Mouse (Mus musculus): Measurements from ENCODE around the gene Olfr19. TPM values are rescaled to one million over a fixed set of nuclear protein-coding genes. Genes with fewer than 3 reads are reported as not detected.
"Not testable (repeated sequence)": the region's sequence is repeated elsewhere in the genome, so short reads cannot be mapped to it uniquely, and the experiment has no call there.

The Olfr19 gene
- not detected in 2 replicates for polyA plus RNA-seq (2012; rRNA removed)

DNA sequence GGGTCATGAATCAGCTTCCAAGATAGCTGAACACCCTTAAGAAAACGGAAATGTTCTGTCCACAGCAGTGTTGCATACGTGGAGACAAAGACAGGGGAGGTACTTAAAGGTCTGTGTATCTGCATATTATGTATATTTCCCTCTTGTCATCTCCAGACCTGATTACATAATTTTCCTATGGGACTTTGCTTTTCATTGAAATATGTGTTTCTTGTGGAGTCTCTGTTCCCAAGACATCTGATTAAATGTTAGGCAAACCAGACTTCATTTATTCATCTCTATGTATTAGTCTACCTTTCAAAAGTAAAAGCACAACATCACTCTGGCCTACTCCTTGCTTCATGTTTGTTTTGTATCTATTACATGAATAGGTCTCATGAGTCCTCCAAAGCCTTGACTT, at the start of gene Olfr19:
Olfr19 (minus strand) TSS at position 101 of the 400 bp plus-strand sequence.
- 47% methylated on average over 2 of the region's 2 CpGs for WGBS
- DNase-seq (ENCODE audit: low read depth, low spot score): no peak

- WGBS: 55% methylated on average over 3 of the region's 3 CpGs
- no peak for DNase-seq (ENCODE audit: low read depth, low spot score)
Observed at GRCm38 (mm10) chr16:16684975-16685374, 8.8 kb upstream of the Olfr19 start.

DNA sequence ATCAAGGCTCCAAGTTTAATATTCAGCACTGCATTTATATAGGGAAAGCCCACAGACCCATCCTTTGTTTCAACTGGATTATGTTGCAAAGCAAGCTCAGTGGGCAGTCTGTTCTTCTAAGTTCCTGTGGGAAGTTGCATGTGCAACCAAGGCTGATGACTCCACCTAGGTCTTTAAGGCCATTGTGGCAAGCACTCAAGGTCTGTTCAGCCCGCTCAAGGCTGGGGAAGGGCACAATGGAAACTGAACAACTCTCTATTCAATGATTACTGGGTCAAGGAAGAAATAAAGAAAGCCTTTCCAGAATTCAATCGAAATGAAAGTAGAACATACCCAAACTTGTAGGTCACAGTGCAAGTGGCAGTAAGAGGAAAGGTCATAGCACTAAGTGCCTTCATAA, 7.8 kb upstream of the Olfr19 start:
- WGBS: 74% methylated on average over 2 of the region's 2 CpGs
- no peak for DNase-seq (ENCODE audit: low read depth, low spot score)

GRCm38 (mm10) chr16:16664994-16665393, 11.2 kb downstream of the Olfr19 start:
- no peak for DNase-seq (ENCODE audit: low read depth, low spot score)
- 82% methylated on average over 4 of the region's 4 CpGs for WGBS

- DNase-seq (ENCODE audit: low read depth, low spot score): not testable (repeated sequence)
Observed at GRCm38 (mm10) chr16:16664516-16664915, 11.7 kb downstream of the Olfr19 start.

DNA sequence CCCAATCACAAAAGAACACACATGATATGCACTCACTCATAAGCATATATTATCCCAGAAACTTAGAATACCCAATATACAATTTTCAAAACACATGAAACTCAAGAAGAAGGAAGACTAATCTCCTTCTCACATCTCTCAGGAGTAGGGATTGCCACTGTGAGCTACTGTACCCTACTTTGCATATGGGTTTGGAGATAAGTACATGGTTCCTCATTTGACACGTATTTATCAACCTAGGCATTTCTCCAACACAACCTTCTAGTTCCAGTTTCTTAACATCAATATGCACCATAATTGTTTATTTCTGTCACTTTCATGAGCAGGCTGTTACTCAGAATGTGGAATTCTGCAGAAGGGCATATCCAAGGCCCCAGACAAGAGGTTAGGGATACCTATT, 31.1 kb downstream of the Olfr19 start:
- WGBS: 82% methylated on average over 1 of the region's 1 CpGs

GRCm38 (mm10) chr16:16633730-16634129, 42.5 kb downstream of the Olfr19 start:
- DNase-seq (ENCODE audit: low read depth, low spot score): no peak

More for the DNA sequence above, 31.1 kb downstream of the Olfr19 start:
- no peak for DNase-seq (ENCODE audit: low read depth, low spot score)

Other genes starting within 250 kb of the Olfr19 start
- 2.7 and 7.4 TPM in 2 replicates for gene Fgd4, start 75.9 kb downstream of the Olfr19 start, polyA plus RNA-seq (2012; rRNA removed)
- gene Spag6l, start 153.1 kb upstream of the Olfr19 start, polyA plus RNA-seq (2012; rRNA removed): not detected in 2 replicates
- not detected in 2 replicates for gene Igll1, start 187.6 kb upstream of the Olfr19 start, polyA plus RNA-seq (2012; rRNA removed)
- 48.6 and 58.8 TPM in 2 replicates for gene Top3b, start 194.3 kb upstream of the Olfr19 start, polyA plus RNA-seq (2012; rRNA removed)
- 2.6 and 3.4 TPM in 2 replicates for gene Vpreb1, start 194.4 kb upstream of the Olfr19 start, polyA plus RNA-seq (2012; rRNA removed)
- gene Ppm1f, start 220.1 kb upstream of the Olfr19 start, polyA plus RNA-seq (2012; rRNA removed): 4.5 and 5.5 TPM in 2 replicates